Mouse (Mus musculus) hindbrain, embryonic 16.5 days (tissue): ENCODE measurements around the gene Qtrt1. TPM values are rescaled to one million over a fixed set of nuclear protein-coding genes. Genes with fewer than 3 reads are reported as not detected.

Source experiments
- ATAC-seq: fragments of 200-750 bp; cut with Nextera tagmentation; 2 replicates; pipeline ENCODE4 v1.8.0; 2017; ENCODE audit warnings: moderate TSS enrichment, moderate library complexity
- H3K27ac ChIP-seq: fragments of 300-500 bp; sonication (generic); 2 replicates; pipeline ENCODE4 v1.5.1; 2014; ENCODE audit warnings: low read depth, mild to moderate bottlenecking, control low read depth, low read length, moderate library complexity
- H3K27me3 ChIP-seq: fragments of 300-500 bp; sonication (generic); replicated peaks from 2 replicates; pipeline ENCODE4 v1.6.1; 2014; ENCODE audit warnings: low read length; ENCODE audit not compliant: control insufficient read depth, insufficient read depth
- H3K36me3 ChIP-seq: fragments of 300-500 bp; sonication (generic); 2 replicates; pipeline ENCODE4 v1.6.1; 2014; ENCODE audit warnings: mild to moderate bottlenecking, low read length, moderate library complexity, mixed read lengths; ENCODE audit not compliant: control insufficient read depth, insufficient read depth
- H3K4me1 ChIP-seq: fragments of 300-500 bp; sonication (generic); 2 replicates; pipeline ENCODE4 v1.6.1; 2014; ENCODE audit warnings: low read depth, low read length; ENCODE audit not compliant: control insufficient read depth, insufficient read depth
- H3K4me2 ChIP-seq: fragments of 300-500 bp; sonication (generic); 2 replicates; pipeline ENCODE4 v1.6.1; 2014; ENCODE audit warnings: mild to moderate bottlenecking, low read length, control low read depth, moderate library complexity
- H3K4me3 ChIP-seq: fragments of 300-500 bp; sonication (generic); 2 replicates; pipeline ENCODE4 v1.5.1; 2014; ENCODE audit warnings: mild to moderate bottlenecking, low read length, control low read depth, moderate library complexity
- H3K9ac ChIP-seq: fragments of 300-500 bp; sonication (generic); 2 replicates; pipeline ENCODE4 v1.6.1; 2014; ENCODE audit warnings: low read depth, mild to moderate bottlenecking, control low read depth, low read length, moderate library complexity
- H3K9me3 ChIP-seq: fragments of 300-500 bp; sonication (generic); 2 replicates; pipeline ENCODE4 v1.6.1; 2014; ENCODE audit warnings: mild to moderate bottlenecking, low read length, moderate library complexity; ENCODE audit not compliant: control insufficient read depth
- WGBS: fragments of 180-500 bp; shearing (Covaris S2); extraction: QIAGEN DNeasy Blood & Tissue Kit; methylation state at CpG from one replicate; pipeline ENCODE4 v1.1.7; 2014; 5-methylcytosine and 5-hydroxymethylcytosine counted together
- polyA plus RNA-seq: library from polyadenylated mRNA; unstranded; fragments of >200 nt; fragmentation: Nextera tagmentation; extraction: Ambion mirVana; gene quantifications from 2 replicates; pipeline ENCODE4 v1.2.1, GENCODE M21; 2015

The Qtrt1 gene
- polyA plus RNA-seq: 50.3 and 53.7 TPM in 2 replicates

DNA sequence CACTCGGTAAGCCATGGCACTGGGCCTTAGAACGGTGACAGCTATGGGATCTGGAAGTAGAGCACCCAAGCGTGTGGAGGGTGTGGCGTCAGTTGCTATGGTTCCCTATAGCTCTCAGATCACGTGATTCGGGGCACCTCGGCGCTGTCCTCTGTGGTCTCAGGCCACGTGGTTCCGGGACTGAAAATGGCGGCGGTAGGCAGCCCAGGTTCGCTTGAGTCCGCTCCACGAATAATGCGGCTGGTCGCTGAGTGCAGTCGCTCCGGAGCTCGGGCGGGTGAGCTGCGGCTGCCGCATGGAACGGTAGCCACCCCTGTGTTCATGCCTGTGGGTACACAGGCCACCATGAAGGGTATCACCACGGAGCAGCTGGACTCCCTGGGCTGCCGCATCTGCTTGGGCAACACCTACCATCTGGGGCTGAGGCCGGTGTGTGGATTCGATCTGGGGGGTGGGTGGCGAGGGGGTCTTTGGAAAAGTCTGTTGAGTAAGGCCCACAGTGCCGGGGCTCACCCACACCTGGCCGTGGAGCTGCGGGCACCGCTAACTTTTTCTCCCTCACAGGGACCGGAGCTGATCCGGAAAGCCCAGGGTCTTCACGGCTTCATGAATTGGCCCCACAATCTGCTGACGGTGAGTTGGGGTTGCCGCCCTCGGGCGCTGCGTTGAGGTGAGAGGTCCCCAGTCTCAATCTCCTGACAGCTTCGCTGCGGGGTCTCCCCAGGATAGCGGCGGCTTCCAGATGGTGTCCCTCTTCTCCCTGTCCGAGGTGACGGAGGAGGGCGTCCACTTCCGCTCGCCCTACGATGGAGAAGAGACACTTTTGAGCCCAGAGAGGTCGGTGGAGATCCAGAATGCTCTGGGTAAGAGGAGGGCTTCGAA is at the start of gene Qtrt1:
TSS of gene Qtrt1 (plus strand) at position 169 of the 882 bp plus-strand sequence.
- Histone ChIP-seq H3K27ac (peak within 1 kb of the TSS; percentile 66), H3K9ac (peak within 1 kb of the TSS; percentile 68), H3K4me1 (peaks cover 12% of the 10 kb centered on the region), H3K9me3 (no peaks in the 10 kb centered on the region), H3K36me3 (peaks cover 6% of the 10 kb centered on the region; the same call in 1 of the 2 replicates), H3K4me3 (peak within 1 kb of the TSS; percentile 55), H3K27me3 (no peaks in the 10 kb centered on the region), H3K4me2 (peak within 1 kb of the TSS; percentile 82)
- WGBS: 2% methylated on average over 53 of the region's 53 CpGs
- peak; percentile 95 for ATAC-seq

DNA sequence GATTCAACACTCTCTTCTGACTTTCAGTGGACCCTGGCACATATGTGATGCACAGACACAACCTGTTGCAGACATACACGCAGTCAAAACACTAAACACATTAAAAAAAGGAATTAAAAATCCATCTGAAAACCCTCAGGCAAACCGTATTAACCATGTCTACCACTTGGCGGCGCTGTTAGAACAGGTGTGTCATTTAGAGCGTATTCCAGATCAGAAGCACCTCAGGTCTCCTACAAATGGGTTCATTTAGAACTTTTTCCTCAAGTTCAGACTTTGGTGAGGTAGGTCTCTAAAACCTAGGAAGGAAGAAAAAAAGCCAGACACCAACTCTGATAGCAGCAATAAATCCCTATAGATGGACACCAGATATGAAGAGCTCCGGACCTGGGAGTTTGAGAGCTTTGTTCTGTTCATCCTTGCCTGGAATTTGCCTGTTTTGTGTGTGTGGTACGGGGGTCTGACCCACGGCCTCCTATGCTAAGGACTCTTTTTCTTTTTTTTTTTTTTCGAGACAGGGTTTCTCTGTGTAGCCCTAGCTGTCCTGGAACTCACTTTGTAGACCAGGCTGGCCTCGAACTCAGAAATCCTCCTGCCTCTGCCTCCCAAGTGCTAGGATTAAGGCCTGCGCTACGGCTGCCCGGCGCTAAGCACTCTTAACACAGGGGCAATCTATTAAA is 45.0 kb upstream of the Qtrt1 start:
- peak overlapping the region; percentile 79 for H3K4me2 ChIP-seq
- peak; percentile 35 for ATAC-seq
- peaks cover 21% of the 10 kb centered on the region for H3K4me1 ChIP-seq
- H3K4me3 ChIP-seq: peak overlapping the region; percentile 41
- H3K36me3 ChIP-seq: no peaks in the 10 kb centered on the region
- H3K9me3 ChIP-seq: no peaks in the 10 kb centered on the region
- H3K27me3 ChIP-seq: no peaks in the 10 kb centered on the region
- peak overlapping the region; percentile 84 for H3K27ac ChIP-seq
- WGBS: 31% methylated on average over 14 of the region's 14 CpGs
- peak overlapping the region; percentile 62 for H3K9ac ChIP-seq

DNA sequence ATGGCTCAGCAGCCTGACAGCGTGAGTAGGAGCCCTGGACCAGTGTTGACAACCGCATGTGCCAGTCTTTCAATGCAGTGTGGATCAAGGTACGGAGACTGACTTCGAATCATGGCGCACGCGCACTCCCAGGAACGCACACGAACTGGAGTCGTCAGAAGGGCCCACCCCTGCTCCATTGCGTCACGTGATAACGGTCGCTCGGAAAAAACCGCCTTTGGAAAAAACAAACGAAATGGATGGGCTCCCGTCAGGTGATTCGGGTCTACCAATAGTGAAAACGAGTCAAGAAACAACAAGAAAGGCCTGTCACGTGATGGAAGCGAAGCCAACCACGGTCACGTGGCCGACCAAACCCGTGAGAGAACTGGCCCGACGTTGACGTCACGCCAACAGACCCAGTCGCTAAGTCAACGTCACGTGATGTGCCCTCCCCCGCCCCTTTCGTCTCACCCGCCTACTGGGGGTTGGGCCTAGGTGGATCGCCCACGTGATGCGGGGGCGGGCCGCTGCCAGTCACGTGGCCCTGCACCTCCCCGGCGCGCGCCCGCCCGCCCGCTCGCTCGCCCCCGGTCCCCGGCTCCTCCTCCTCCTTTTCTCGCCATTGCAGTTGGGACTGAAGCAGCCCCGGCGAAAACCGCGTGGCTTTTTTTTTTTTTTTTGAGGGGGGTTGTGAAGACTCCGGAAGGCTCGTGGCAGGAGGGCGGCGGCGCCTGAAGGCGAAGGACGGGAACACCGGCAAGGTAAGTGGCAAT is 44.1 kb upstream of the Qtrt1 start, which contains the start of gene Ilf3:
TSS of gene Ilf3 (plus strand) at position 515 of the 755 bp plus-strand sequence.
- under 1% methylated on average over 64 of the region's 66 CpGs for WGBS
- Histone ChIP-seq H3K4me3 (peak within 1 kb of the TSS; percentile 74), H3K9ac (peak within 1 kb of the TSS; percentile 74), H3K27me3 (no peaks in the 10 kb centered on the region), H3K36me3 (no peaks in the 10 kb centered on the region), H3K4me2 (peak within 1 kb of the TSS; percentile 79), H3K9me3 (no peaks in the 10 kb centered on the region), H3K27ac (peak within 1 kb of the TSS; percentile 85), H3K4me1 (peaks cover 22% of the 10 kb centered on the region)
- peak; percentile 90 for ATAC-seq

GRCm38 (mm10) chr9:21368131-21368584 is 43.5 kb upstream of the Qtrt1 start:
- Histone ChIP-seq H3K27ac (peak overlapping the region; percentile 85), H3K4me1 (peaks cover 25% of the 10 kb centered on the region), H3K9me3 (no peaks in the 10 kb centered on the region), H3K4me3 (peak overlapping the region; percentile 74), H3K4me2 (peak overlapping the region; percentile 58), H3K27me3 (no peaks in the 10 kb centered on the region), H3K36me3 (no peaks in the 10 kb centered on the region), H3K9ac (peak overlapping the region; percentile 74)
- ATAC-seq: peak; percentile 48
- WGBS: under 1% methylated on average over 38 of the region's 38 CpGs

- 58% methylated on average over 11 of the region's 11 CpGs for WGBS
- H3K27ac ChIP-seq: no peak overlapping the region
These were observed 42.6 kb upstream of the Qtrt1 start for GRCm38 (mm10) chr9:21369080-21369479.

DNA sequence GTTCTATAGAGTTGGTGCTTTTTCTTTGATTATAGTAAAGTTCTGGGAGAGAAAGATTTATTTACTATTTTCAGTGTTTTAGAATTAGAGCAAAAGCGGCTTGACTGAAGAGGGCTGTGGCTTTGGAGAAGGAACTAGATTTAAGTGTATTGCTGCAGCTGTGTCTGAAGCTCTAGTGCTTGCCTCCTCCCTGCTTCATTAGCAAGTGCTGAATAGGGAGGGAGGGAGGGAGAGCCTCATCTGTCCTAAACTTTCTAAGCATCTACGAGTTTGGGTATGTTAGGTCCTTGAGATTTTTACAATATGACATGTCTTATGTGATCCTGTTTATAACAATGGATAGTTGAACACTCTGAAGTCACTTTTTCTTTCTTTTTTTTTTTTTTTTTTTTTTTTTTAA is 40.8 kb upstream of the Qtrt1 start:
- 75% methylated on average over 2 of the region's 2 CpGs for WGBS
- H3K4me1 ChIP-seq: peaks cover 25% of the 10 kb centered on the region
- H3K36me3 ChIP-seq: no peaks in the 10 kb centered on the region
- no peak for ATAC-seq
- no peaks in the 10 kb centered on the region for H3K9me3 ChIP-seq
- peak overlapping the region; percentile 35 for H3K4me2 ChIP-seq
- H3K4me3 ChIP-seq: no peak overlapping the region
- no peak overlapping the region for H3K9ac ChIP-seq
- no peaks in the 10 kb centered on the region for H3K27me3 ChIP-seq
- no peak overlapping the region for H3K27ac ChIP-seq

More at GRCm38 (mm10) chr9:21369080-21369479, 42.6 kb upstream of the Qtrt1 start:
- Histone ChIP-seq H3K9ac (peak overlapping the region; percentile 74), H3K4me3 (peak overlapping the region; percentile 74), H3K9me3 (no peaks in the 10 kb centered on the region), H3K4me1 (peaks cover 25% of the 10 kb centered on the region), H3K36me3 (no peaks in the 10 kb centered on the region), H3K4me2 (peak overlapping the region; percentile 58), H3K27me3 (no peaks in the 10 kb centered on the region)
- no peak for ATAC-seq

DNA sequence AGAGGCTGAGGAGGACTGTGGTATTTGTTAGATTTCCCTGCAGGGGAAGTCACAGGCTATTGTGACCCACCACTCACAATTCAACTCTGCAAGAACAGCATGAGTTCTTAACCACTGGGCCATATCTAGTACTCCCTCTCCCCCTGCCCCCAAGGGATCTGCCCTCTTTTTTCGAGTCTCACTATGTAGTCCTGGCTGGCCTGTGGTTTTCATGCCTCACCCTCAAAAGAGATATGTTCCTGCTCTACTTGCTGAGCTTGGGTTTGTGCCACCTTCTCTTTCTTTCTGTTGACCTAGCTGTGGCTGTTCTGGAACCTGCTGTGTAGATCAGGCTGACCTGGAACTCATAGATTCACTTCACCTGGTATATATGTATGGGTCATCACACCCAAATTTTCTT is 39.1 kb upstream of the Qtrt1 start:
- Histone ChIP-seq H3K27ac (no peak overlapping the region), H3K4me1 (peaks cover 23% of the 10 kb centered on the region), H3K9ac (no peak overlapping the region), H3K9me3 (no peaks in the 10 kb centered on the region), H3K4me3 (no peak overlapping the region), H3K36me3 (no peaks in the 10 kb centered on the region), H3K4me2 (no peak overlapping the region), H3K27me3 (no peaks in the 10 kb centered on the region)
- WGBS: 53% methylated on average over 1 of the region's 1 CpGs
- no peak for ATAC-seq

DNA sequence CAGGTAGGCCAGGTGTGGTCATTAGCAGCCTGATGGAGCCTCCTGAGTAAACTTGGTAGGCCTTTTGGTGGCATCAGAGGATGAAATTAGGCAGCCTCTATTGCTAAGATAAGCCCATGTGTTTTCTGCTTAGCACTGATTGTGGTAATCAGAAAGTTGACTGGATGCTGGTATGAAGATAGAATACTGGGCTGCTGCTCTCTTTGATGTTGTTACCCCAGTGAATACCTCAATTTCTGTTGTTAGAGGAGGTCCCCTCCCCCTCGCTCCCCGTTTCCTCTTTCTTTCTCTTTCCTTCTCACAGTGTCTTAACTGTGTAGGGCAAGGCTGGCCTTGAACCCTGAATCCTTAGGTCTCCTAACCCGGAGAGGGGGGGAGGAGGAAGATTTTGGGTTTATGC is 32.4 kb upstream of the Qtrt1 start:
- Histone ChIP-seq H3K27me3 (no peaks in the 10 kb centered on the region), H3K4me2 (no peak overlapping the region), H3K27ac (no peak overlapping the region), H3K9ac (no peak overlapping the region), H3K9me3 (no peaks in the 10 kb centered on the region), H3K36me3 (no peaks in the 10 kb centered on the region), H3K4me1 (peaks cover 5% of the 10 kb centered on the region), H3K4me3 (no peak overlapping the region)
- no peak for ATAC-seq
- 91% methylated on average over 3 of the region's 3 CpGs for WGBS
